Mouse (Mus musculus): ENCODE measurements around the gene Mxd1.
A peak's percentile ranks its signal among the peaks of the same experiment; 100 is the strongest.

Gene Mxd1

DNA sequence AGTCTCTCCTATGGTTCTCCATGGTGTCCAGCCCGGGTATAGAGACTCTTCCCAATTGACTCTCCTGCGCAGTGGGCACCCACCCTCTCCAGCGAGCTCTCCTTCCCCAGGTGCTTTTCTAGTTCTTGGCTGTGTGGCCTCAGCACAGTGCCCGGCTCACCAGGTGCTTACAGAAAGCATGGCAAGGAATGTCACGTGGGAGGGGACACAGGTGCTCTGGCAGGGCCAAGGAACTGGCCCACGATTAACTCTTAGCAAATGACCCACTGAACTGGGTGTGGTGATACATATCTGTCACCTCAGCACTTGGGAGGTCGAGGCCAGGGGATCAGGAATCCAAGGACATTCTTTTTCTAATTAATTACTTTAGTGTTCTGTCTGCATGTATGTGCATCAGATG, 22.8 kb downstream of the Mxd1 start:
- no peak for DNase-seq (ENCODE audit: low read depth, low spot score)

DNA sequence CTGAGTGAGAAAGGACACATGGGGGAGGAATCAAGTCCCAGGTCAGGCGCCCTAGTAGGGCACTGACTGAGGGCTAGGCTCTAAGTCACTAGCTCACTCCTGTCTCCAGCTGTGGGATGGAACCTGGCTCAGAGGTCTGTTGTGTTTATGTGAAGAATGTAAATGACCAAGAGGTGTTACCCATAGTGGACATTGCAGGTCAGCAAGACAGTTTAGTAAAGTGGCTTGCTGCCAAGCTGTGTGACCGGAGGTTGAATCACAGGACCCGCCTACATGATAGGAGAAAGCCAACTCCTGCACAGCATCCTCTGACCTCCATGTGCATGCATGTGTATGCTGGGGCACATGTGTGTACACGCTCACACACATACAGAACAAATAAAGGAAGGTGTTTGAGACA, 23.4 kb downstream of the Mxd1 start:
- DNase-seq (ENCODE audit: low read depth, low spot score), result peak; percentile 53

DNA sequence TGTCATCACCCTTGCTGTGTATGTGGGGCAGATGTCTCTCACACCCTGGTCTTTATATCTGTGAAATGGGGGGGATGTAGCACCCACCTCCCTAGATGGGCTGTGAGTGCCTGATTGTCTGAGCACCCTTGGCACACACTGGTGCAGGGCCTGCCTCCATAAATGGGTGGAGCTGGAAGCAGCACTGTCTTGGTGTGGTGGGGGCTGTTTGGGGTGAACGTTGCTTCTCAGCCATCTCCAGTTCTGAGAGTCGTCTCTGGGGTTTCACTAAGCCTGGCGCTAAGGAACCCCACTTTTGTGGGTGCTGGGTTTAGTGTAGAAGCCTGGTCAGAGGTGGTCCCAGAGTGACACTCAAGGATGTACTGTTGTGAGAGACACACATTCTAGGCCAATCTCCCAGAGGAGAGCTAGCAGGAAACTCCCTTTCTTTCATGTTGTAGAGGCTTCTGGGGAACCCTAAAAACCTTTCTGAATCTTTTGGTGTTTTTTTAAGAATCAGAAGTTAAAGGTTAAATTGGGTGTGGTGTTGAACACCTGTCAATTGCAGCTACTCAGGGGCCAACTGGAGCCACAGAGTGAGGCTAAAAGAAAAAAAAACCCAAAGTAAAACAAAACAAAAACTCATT, 24.1 kb downstream of the Mxd1 start:
- DNase-seq (ENCODE audit: low read depth, low spot score), result no peak

DNA sequence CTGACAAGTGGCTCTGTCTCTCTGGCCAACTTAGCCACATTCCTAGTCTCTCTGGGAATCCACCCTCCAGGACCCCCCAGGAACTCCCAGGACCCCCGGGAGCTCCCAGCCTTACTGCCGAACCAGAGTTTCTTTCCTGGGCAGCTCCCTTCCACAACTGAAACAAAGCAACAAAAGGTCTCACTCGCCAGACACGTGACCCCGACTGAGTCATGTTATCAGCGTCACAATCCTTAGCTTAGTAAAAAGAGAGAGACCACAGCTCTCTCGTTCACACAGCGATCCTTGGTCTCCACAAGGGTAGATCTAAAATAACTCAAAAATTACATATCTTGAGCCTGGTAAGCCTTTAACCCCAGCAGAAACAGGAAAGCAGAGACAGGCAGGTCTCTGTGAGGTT, 27.2 kb downstream of the Mxd1 start:
- DNase-seq (ENCODE audit: low read depth, low spot score), result no peak

DNA sequence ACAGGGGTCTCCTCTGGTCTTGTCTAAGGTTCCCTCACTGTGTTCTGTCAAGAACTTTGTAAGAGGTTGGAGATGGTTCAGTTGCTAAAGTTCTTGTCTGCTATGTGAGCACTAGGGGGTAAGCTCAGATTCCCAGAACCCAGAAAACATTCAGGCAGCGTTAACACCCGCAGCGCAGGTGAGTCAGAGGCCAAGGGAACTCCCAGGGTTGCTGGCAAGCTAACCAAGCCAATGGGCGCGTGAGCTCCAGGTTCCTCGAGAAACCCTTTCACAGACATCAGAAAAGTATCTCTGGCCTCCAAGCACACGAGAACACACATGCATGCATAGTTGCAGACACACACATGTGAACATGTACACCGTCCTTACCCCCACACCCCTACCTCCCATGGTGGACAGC, 28.2 kb downstream of the Mxd1 start:
- no peak for DNase-seq (ENCODE audit: low read depth, low spot score)

DNA sequence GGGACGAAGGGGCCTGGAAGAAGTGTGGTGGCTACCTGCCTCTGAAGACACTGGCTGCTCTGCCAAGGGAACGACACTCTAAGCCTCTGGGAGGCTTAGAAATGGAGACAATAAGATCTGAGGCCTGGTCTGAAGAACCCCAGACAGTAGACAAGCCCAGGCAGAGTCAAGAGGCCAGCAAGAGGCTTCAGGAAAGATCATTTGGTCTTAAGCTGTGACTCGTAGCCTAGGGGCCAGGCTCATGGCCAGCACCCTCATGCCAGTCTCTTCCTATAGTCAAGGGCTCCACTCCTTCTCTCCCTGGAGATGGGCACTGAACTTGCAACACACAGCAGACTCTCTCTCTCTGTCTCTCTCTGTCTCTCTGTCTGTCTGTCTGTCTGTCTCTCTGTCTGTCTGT, 28.8 kb downstream of the Mxd1 start:
- peak; percentile 56 for DNase-seq (ENCODE audit: low read depth, low spot score)

DNA sequence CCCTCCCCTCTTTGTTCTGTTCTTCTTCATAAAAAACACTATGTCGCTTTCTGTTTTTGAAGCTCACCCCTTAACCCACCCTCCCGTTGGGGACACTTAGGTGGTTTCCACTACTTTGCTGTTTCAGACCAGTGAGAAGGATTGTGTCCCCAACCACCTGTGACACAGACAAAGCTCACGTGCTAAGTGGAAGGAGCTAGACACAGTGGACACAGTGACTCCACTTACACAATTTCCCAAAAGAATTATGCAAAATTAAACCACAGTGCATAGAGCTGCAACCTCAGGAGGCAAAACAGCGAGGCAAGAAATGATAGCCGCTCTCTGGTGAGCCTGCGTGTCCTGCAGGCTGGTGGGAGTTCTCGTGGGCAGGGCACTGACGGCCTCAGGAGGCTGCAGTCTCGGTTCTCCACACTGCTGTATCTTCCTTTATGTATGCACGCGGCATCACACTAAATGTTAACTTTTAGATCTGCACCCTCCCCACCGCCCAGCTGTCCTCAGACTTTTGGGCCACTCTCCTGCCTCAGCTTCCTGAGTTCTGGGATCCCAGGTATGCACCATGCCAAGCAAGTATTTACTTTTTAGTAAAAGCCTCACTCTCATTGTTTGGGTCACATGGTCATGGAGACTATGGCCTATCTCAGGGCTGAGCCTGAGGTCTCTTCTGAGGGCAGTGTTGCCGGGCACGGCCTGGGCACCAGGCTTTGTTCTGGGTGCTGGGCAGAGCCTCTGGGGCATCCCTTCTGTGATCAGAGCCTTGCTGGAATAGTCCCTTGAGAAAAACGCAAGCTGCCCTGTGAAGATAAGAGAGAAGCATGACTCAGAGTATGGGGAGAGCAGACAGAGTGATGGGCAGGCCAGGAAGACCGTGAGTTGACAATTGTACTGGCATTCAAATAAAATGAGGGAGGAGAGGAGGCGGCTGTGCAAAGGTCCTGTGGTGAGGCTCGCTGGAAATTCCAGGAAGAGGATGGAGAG, 29.5 kb downstream of the Mxd1 start:
- peak; percentile 48 for DNase-seq (ENCODE audit: low read depth, low spot score)

DNA sequence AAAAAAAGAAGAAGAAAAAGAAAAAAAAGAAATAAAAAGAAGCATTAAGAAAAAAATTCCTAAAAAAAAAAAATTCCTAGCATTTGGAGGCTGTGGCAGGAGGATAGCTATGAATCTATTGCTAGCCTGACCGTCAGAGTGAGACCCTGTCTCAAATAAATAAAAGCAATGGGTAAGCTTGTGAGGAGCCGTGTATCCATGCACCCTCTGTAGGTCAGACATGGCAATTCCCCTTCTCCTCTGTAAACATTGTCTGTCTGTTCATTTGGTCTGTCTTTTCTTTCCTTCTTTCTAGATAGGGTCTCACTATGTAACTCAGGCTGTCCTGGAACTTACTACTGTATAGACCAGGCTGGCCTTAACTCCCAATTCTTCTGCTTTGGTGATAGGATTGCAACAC, 30.5 kb downstream of the Mxd1 start:
- peak; percentile 56 for DNase-seq (ENCODE audit: low read depth, low spot score)

DNA sequence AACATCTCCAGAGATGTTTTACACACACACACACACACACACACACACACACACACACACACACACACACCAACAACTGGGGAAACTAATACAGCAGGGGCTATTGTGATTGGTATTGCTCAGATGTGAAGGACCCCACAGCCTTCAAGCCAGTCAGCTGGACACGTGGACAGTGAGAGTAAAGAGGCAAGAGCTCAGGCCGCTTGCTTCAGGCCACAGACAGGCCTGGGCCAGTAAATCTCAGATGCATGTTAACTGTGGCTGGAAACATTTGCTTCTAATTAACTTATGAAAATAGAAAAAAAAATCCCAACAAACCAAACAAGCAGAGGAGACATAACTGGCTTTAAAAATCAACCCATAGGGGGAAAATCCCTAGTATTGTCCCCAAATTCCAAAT, 31.1 kb downstream of the Mxd1 start:
- peak; percentile 67 for DNase-seq (ENCODE audit: low read depth, low spot score)

DNA sequence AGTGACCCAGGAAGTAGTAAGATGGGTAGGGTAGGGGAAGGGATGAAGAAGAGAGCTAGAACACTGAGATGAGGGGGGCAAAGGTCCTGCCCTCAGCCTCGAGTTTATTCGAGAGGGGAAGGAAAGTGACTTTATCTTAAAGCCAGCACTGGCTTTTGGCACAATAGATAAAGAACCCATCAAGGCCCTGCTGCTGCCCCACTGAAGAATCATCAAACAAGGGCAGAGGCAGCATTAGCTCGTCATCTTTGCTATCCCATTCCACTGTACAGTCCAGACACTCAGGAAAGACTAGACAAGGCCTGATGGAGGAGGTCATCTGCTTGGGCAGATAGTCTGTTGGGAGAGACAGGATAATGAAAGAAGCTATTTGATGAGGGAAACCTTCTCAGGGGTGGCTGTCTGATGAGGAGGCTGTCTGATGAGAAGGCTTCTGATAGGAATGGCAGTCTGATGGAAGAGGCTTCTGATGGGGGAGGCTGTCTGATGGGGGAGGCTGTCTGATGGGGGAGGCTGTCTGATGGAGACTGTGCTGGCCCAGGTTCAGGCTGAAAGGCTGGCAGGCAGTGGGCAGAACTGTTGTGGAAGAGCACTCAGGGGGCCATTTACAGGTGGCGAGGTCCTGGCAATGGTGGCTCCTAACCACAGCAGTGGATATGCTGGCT, 31.7 kb downstream of the Mxd1 start:
- no peak for DNase-seq (ENCODE audit: low read depth, low spot score)

DNA sequence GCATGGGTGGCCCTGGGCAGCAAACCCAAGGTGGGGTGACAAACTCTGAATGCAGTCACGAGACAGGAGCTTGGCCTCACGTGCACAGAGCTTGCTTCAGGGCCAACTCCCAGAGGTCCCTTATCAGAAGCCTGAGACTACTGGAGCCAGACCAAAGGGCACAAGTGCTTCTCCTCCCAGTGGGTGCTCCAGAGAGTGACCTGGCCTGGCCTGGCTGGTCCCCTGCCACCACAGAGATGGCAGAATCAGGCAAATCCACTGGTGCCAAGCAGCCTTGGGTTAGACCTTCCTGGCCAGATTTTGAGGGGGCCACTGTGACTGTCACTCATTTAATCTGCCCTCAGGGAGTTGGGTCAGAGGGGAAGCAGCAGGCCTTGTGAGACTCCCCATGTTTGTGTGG, 32.5 kb downstream of the Mxd1 start:
- no peak for DNase-seq (ENCODE audit: low read depth, low spot score)

DNA sequence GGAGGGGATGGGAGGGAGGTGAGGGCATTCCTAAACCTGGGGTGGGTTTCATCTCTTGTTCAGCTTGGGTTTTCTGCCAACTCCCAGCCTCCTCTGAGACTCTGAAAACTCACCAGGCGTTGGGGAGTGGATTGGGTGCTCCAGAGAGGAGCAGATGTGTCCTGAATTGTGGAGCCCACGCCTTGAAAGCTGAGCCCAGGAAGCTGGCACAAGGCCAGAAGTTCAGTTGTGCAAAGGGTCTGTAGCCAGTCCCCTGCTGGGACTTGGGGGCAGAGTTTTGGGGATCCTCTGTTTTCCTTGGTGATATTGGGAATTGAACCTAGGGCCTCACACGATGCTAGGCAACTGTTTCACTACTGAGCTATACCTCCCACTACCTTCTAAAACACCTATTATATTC, 38.8 kb downstream of the Mxd1 start:
- DNase-seq (ENCODE audit: low read depth, low spot score), result no peak

DNA sequence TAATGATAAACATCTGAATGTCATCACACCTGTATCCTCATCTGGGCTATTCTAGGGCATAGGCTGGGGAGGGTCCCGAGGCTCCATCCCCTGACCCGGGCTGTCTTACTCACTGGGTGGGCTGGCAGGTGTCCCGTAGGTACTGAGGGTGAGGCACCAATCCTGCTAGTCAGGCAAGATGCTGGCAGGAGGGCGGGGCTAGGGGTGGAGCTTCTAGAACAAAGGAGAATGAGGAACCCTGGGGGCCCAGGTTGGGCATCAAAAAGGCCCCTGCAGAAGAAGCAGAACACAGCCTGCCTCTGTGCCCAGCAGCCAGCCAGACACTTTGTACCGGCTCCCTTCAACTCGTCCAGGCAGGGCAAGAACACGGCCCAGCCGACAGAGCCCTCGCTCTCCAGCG, 41.0 kb downstream of the Mxd1 start, which contains the start of gene Asprv1:
Gene Asprv1 (plus strand): TSS at position 219 of the 400 bp plus-strand sequence.
- DNase-seq (ENCODE audit: low read depth, low spot score), result no peak

DNA sequence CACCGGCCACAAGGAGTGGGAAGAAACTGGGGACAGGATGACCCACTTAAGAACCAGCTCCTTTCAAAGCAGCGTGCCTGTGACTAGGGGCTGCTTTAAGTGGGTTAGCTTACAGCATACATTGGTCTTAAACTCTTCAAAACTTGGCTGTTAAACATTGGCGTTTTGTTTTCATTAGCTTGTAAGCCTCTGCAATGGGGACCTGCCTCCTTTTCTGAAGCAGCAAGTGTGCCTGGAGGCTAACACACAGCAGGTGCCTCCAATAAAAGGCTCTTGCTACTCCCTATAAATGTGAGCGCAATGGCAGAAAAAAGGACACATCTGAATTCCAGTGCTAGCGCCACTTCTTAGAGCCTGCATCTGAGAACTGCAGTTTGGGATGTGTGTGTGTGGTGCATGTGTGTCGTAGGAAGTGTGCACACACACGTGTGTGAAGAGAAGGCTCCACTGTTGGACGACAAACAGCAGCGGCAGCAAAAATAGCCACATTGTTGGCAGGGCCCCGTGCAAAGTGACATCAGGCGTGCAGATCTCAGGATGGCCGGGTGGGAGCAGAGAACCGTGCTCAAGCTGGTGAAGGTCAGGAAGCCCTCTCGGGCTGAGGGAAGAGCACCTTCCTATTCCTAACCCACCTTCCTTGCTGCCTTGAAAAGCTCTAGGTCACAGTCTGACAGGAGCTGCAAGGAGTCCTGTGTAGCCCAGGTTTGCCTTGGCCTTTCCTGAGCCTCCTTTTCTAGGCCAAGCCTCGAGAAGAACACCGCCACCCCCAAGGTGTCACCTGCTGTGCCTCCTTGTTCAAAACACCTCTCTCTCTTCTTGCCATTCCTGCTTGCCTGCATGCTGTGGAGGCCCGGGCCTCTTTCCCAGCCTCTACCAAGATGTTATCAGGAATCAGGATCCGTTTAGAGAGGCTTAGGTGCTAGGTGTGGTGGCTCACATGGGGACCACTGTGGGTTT, 44.6 kb downstream of the Mxd1 start:
- DNase-seq (ENCODE audit: low read depth, low spot score), result no peak

DNA sequence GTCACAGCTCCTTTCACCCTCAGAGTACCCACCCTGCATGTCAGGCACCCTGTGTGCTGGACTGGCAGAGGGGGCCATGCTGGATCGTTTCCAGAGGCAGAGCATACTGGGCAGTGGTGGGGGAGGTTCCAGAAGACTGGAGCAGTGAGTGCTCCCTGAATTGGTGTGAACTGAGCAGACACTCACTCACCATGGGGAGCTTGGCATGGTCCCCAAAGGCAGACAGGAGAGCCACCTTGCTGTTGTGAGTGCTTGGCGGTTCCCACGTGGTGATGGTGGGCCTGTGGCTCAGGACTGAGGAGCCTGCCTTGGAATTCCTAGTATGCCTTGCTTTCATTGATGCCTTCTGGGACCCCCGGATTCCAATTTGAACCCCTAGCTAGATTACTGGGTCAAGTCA, 45.8 kb downstream of the Mxd1 start:
- no peak for DNase-seq (ENCODE audit: low read depth, low spot score)

DNA sequence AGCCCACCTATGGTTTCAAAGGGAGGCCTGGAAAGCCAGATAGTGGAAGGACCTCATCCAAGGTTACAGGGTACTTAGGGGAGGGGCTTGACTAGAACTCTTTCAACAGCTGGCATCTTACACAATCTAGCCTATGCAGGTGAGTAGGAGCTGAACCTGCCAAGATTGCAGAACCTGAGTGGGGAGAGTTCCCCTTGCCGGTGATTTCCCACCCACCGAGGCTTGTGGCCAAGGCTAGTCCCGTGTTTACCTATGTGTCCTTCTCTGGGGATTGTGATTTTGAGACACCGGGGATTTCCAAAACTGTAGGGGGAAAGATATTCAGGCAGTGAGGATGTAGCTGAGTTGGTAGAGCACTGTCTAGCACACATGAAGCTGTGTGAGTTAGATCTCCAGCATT, 53.7 kb downstream of the Mxd1 start:
- DNase-seq (ENCODE audit: low read depth, low spot score), result no peak

DNA sequence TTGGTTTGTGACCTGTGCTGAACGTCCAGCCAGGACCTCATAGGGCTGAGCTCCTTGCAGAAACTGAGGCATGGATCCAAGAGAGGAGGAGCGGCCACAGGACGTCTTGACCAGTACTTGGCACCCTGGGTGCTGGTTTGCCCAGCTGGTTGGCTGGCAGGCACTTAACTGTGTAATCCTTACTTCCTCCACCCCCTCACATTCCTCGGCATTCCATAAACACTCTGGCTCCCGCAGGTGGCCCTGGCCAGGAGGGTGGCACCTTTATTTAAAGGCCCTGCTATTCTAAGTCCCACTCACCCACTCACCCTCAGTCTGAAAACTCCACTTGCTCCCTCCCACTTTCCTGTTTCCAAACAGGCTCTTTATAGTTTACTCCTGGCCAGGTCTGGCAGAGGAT, 58.2 kb downstream of the Mxd1 start:
- DNase-seq (ENCODE audit: low read depth, low spot score), result peak; percentile 32

DNA sequence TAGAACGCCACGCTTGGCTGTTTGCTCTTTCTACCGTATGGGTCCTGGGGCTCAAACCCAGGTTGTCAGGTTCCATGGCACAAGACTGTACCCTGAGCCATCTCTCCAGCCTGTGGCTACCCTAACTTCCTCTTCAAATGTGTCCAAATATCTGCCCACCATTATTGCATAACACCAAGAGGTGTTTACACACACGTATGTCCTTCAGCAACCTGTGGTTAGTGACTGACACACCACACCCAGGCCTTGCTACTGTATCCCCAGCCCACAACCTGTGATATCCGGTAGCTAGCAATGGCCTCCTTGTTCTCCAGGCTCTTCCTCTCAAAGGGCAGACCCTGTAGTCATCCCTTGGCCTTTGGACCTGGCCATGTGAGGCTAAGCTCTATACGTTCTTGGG, 59.7 kb downstream of the Mxd1 start:
- no peak for DNase-seq (ENCODE audit: low read depth, low spot score)

DNA sequence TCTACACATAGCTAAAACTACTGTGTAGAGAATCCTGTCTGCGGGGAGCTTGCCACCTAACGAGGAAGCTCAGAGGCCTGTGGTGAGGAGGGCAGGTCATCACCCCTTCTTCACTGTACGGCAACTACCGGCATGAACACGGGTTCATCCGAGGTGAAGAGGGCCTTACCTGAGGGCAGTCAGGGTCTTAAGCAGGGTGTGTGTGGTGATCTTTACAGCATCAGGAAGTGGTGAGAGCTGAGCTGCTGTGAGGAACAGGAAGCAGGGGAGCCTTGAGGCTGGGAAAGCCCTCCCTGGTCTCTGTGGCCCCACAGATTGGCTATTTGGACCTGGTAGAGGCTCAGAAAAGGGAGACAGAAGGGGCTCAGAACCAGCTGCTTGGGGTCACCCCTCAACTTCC, 61.5 kb downstream of the Mxd1 start:
- no peak for DNase-seq (ENCODE audit: low read depth, low spot score)

DNA sequence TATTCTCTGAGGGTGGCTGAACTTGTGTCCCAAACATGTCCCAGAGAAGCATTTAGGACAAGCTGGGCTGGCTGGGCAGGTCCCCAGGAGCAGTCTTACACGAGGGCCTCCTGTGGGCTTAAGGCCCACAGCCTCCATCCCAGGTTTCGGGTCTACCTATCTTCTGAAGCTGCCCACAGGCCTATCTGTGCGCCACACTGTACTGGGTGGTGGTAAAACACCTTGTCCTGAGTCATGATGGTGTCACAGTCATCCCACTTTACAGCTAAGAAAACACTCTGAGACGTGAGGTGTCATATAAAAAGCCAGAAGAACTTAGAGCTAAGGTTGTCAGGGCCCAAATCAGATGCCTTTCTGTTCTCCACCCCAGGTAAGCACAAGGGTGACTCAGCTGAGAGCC, 62.7 kb downstream of the Mxd1 start:
- no peak for DNase-seq (ENCODE audit: low read depth, low spot score)

DNA sequence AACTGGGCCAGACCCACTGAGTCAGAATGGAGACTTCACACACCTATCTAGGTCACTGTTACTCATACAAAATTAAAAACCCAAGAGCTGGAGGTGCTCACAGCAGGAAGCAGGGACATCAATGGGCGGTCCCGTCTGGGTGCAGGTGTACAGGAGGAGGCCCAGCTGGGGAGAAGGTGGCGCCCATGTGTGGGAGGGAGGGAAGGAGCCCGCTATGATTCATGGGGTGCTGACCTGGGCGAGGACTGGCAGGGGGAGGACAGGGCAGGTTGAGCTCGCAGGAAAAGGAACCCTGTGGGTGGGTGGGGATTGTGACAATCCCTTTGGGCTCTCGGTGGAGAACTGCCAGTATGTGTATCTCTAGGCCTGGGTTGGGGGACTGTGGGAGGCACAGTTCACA, 63.7 kb downstream of the Mxd1 start:
- DNase-seq (ENCODE audit: low read depth, low spot score), result peak; percentile 9

All from 3T3-L1 (cell line).